Mouse (Mus musculus): Measurements from ENCODE around the gene Ercc6l2. TPM values are rescaled to one million over a fixed set of nuclear protein-coding genes. Genes with fewer than 3 reads are reported as not detected.

Ercc6l2 gene
- polyA plus RNA-seq, 1 experiment from 2014 or later, result 30.6 TPM

GRCm38 (mm10) chr13:63799940-63800339, 15.1 kb upstream of the Ercc6l2 start:
- Histone ChIP-seq H3K27me3 (ENCODE audit: control insufficient read depth, insufficient read depth, low read length) (no peaks in the 10 kb centered on the region), H3K9me3 (ENCODE audit: control insufficient read depth, low read length) (no peaks in the 10 kb centered on the region), H3K9ac (ENCODE audit: low read depth, low read length) (no peak overlapping the region), H3K4me3 (ENCODE audit: low read length) (no peak overlapping the region), H3K4me1 (ENCODE audit: control insufficient read depth, insufficient read depth, low read length) (no peaks in the 10 kb centered on the region), H3K4me2 (replicated peaks; ENCODE audit: low read depth, low read length) (no peak overlapping the region), H3K36me3 (ENCODE audit: control insufficient read depth, insufficient read depth, low read length) (no peaks in the 10 kb centered on the region), H3K27ac (ENCODE audit: low read depth, low read length) (no peak overlapping the region)
- WGBS, result 62% methylated on average over 1 of the region's 1 CpGs
- no peak for ATAC-seq (ENCODE audit: low FRiP score, low TSS enrichment)

GRCm38 (mm10) chr13:63801289-63801688, 13.8 kb upstream of the Ercc6l2 start:
- no peaks in the 10 kb centered on the region for H3K36me3 ChIP-seq (ENCODE audit: control insufficient read depth, insufficient read depth, low read length)
- ATAC-seq (ENCODE audit: low FRiP score, low TSS enrichment), result no peak
- no peaks in the 10 kb centered on the region for H3K4me1 ChIP-seq (ENCODE audit: control insufficient read depth, insufficient read depth, low read length)
- no peak overlapping the region for H3K9ac ChIP-seq (ENCODE audit: low read depth, low read length)
- no peak overlapping the region for H3K27ac ChIP-seq (ENCODE audit: low read depth, low read length)
- no peak overlapping the region for H3K4me3 ChIP-seq (ENCODE audit: low read length)
- no peak overlapping the region for H3K4me2 ChIP-seq (replicated peaks; ENCODE audit: low read depth, low read length)
- 98% methylated on average over 1 of the region's 1 CpGs for WGBS
- H3K9me3 ChIP-seq (ENCODE audit: control insufficient read depth, low read length), result no peaks in the 10 kb centered on the region
- no peaks in the 10 kb centered on the region for H3K27me3 ChIP-seq (ENCODE audit: control insufficient read depth, insufficient read depth, low read length)

GRCm38 (mm10) chr13:63807233-63807632, 7.8 kb upstream of the Ercc6l2 start:
- Histone ChIP-seq H3K4me1 (ENCODE audit: control insufficient read depth, insufficient read depth, low read length) (no peaks in the 10 kb centered on the region), H3K4me3 (ENCODE audit: low read length) (no peak overlapping the region), H3K27ac (ENCODE audit: low read depth, low read length) (no peak overlapping the region), H3K4me2 (replicated peaks; ENCODE audit: low read depth, low read length) (no peak overlapping the region), H3K36me3 (ENCODE audit: control insufficient read depth, insufficient read depth, low read length) (no peaks in the 10 kb centered on the region), H3K27me3 (ENCODE audit: control insufficient read depth, insufficient read depth, low read length) (no peaks in the 10 kb centered on the region), H3K9ac (ENCODE audit: low read depth, low read length) (no peak overlapping the region), H3K9me3 (ENCODE audit: control insufficient read depth, low read length) (no peaks in the 10 kb centered on the region)
- ATAC-seq (ENCODE audit: low FRiP score, low TSS enrichment), result no peak
- 76% methylated on average over 1 of the region's 1 CpGs for WGBS

- H3K36me3 ChIP-seq (ENCODE audit: control insufficient read depth, insufficient read depth, low read length), result no peaks in the 10 kb centered on the region
- H3K27me3 ChIP-seq (ENCODE audit: control insufficient read depth, insufficient read depth, low read length), result no peaks in the 10 kb centered on the region
- H3K9ac ChIP-seq (ENCODE audit: low read depth, low read length), result no peak overlapping the region
- 87% methylated on average over 3 of the region's 3 CpGs for WGBS
- no peaks in the 10 kb centered on the region for H3K9me3 ChIP-seq (ENCODE audit: control insufficient read depth, low read length)
- no peak overlapping the region for H3K4me3 ChIP-seq (ENCODE audit: low read length)
- H3K27ac ChIP-seq (ENCODE audit: low read depth, low read length), result no peak overlapping the region
- ATAC-seq (ENCODE audit: low FRiP score, low TSS enrichment), result no peak
- no peak overlapping the region for H3K4me2 ChIP-seq (replicated peaks; ENCODE audit: low read depth, low read length)
- no peaks in the 10 kb centered on the region for H3K4me1 ChIP-seq (ENCODE audit: control insufficient read depth, insufficient read depth, low read length)
These were observed 7.1 kb upstream of the Ercc6l2 start for GRCm38 (mm10) chr13:63807979-63808378.

GRCm38 (mm10) chr13:63811477-63811876, 3.6 kb upstream of the Ercc6l2 start:
- Histone ChIP-seq H3K27me3 (ENCODE audit: control insufficient read depth, insufficient read depth, low read length) (no peaks in the 10 kb centered on the region), H3K36me3 (ENCODE audit: control insufficient read depth, insufficient read depth, low read length) (no peaks in the 10 kb centered on the region), H3K4me2 (replicated peaks; ENCODE audit: low read depth, low read length) (no peak overlapping the region), H3K4me1 (ENCODE audit: control insufficient read depth, insufficient read depth, low read length) (0 out of 2 replicates have a peak, but pooled peaks cover 7% of the 10 kb centered on the region), H3K27ac (ENCODE audit: low read depth, low read length) (no peak overlapping the region), H3K9ac (ENCODE audit: low read depth, low read length) (no peak overlapping the region), H3K4me3 (ENCODE audit: low read length) (no peak overlapping the region), H3K9me3 (ENCODE audit: control insufficient read depth, low read length) (no peaks in the 10 kb centered on the region)
- no peak for ATAC-seq (ENCODE audit: low FRiP score, low TSS enrichment)

- Histone ChIP-seq H3K4me2 (replicated peaks; ENCODE audit: low read depth, low read length) (peak overlapping the region; percentile 79), H3K36me3 (ENCODE audit: control insufficient read depth, insufficient read depth, low read length) (no peaks in the 10 kb centered on the region), H3K9me3 (ENCODE audit: control insufficient read depth, low read length) (no peaks in the 10 kb centered on the region), H3K9ac (ENCODE audit: low read depth, low read length) (peak overlapping the region; percentile 87), H3K4me3 (ENCODE audit: low read length) (peak overlapping the region; percentile 55), H3K27ac (ENCODE audit: low read depth, low read length) (no peak overlapping the region; the same call in 1 of the 2 replicates), H3K4me1 (ENCODE audit: control insufficient read depth, insufficient read depth, low read length) (0 out of 2 replicates have a peak, but pooled peaks cover 7% of the 10 kb centered on the region), H3K27me3 (ENCODE audit: control insufficient read depth, insufficient read depth, low read length) (no peaks in the 10 kb centered on the region)
- no peak for ATAC-seq (ENCODE audit: low FRiP score, low TSS enrichment)
These were observed 891 bp downstream of the Ercc6l2 start for GRCm38 (mm10) chr13:63815931-63816330.

- no peaks in the 10 kb centered on the region for H3K4me1 ChIP-seq (ENCODE audit: control insufficient read depth, insufficient read depth, low read length)
- no peak overlapping the region for H3K4me2 ChIP-seq (replicated peaks; ENCODE audit: low read depth, low read length)
- no peaks in the 10 kb centered on the region for H3K27me3 ChIP-seq (ENCODE audit: control insufficient read depth, insufficient read depth, low read length)
- H3K36me3 ChIP-seq (ENCODE audit: control insufficient read depth, insufficient read depth, low read length), result peaks cover 23% of the 10 kb centered on the region; the same call in 1 of the 2 replicates
- ATAC-seq (ENCODE audit: low FRiP score, low TSS enrichment), result no peak
- WGBS, result 93% methylated on average over 2 of the region's 2 CpGs
- H3K9me3 ChIP-seq (ENCODE audit: control insufficient read depth, low read length), result no peaks in the 10 kb centered on the region
- no peak overlapping the region for H3K4me3 ChIP-seq (ENCODE audit: low read length)
- no peak overlapping the region for H3K9ac ChIP-seq (ENCODE audit: low read depth, low read length)
- no peak overlapping the region for H3K27ac ChIP-seq (ENCODE audit: low read depth, low read length)
These were observed 30.7 kb downstream of the Ercc6l2 start for GRCm38 (mm10) chr13:63845758-63846157.

GRCm38 (mm10) chr13:63850308-63851011, 35.4 kb downstream of the Ercc6l2 start:
- WGBS, result 94% methylated on average over 3 of the region's 3 CpGs
- no peaks in the 10 kb centered on the region for H3K9me3 ChIP-seq (ENCODE audit: control insufficient read depth, low read length)
- H3K27me3 ChIP-seq (ENCODE audit: control insufficient read depth, insufficient read depth, low read length), result no peaks in the 10 kb centered on the region
- no peak overlapping the region for H3K4me2 ChIP-seq (replicated peaks; ENCODE audit: low read depth, low read length)
- no peak overlapping the region for H3K4me3 ChIP-seq (ENCODE audit: low read length)
- no peak for ATAC-seq (ENCODE audit: low FRiP score, low TSS enrichment)
- H3K4me1 ChIP-seq (ENCODE audit: control insufficient read depth, insufficient read depth, low read length), result no peaks in the 10 kb centered on the region
- H3K36me3 ChIP-seq (ENCODE audit: control insufficient read depth, insufficient read depth, low read length), result peaks cover 14% of the 10 kb centered on the region; the same call in 1 of the 2 replicates
- no peak overlapping the region for H3K27ac ChIP-seq (ENCODE audit: low read depth, low read length)
- H3K9ac ChIP-seq (ENCODE audit: low read depth, low read length), result no peak overlapping the region

GRCm38 (mm10) chr13:63872585-63873282, 57.7 kb downstream of the Ercc6l2 start:
- no peak for ATAC-seq (ENCODE audit: low FRiP score, low TSS enrichment)
- H3K4me3 ChIP-seq (ENCODE audit: low read length), result no peak overlapping the region
- H3K27ac ChIP-seq (ENCODE audit: low read depth, low read length), result no peak overlapping the region
- H3K4me2 ChIP-seq (replicated peaks; ENCODE audit: low read depth, low read length), result no peak overlapping the region
- WGBS, result 86% methylated on average over 2 of the region's 2 CpGs
- no peaks in the 10 kb centered on the region for H3K27me3 ChIP-seq (ENCODE audit: control insufficient read depth, insufficient read depth, low read length)
- peaks cover 15% of the 10 kb centered on the region for H3K36me3 ChIP-seq (ENCODE audit: control insufficient read depth, insufficient read depth, low read length)
- no peaks in the 10 kb centered on the region for H3K9me3 ChIP-seq (ENCODE audit: control insufficient read depth, low read length)
- H3K9ac ChIP-seq (ENCODE audit: low read depth, low read length), result no peak overlapping the region
- H3K4me1 ChIP-seq (ENCODE audit: control insufficient read depth, insufficient read depth, low read length), result no peaks in the 10 kb centered on the region
